Mouse (Mus musculus): ENCODE results near the gene Trex1. TPM values are rescaled to one million over a fixed set of nuclear protein-coding genes. Genes with fewer than 3 reads are reported as not detected.

Trex1 gene
- polyA plus RNA-seq, 1 experiment from 2014 or later, result 13.7 TPM

DNA sequence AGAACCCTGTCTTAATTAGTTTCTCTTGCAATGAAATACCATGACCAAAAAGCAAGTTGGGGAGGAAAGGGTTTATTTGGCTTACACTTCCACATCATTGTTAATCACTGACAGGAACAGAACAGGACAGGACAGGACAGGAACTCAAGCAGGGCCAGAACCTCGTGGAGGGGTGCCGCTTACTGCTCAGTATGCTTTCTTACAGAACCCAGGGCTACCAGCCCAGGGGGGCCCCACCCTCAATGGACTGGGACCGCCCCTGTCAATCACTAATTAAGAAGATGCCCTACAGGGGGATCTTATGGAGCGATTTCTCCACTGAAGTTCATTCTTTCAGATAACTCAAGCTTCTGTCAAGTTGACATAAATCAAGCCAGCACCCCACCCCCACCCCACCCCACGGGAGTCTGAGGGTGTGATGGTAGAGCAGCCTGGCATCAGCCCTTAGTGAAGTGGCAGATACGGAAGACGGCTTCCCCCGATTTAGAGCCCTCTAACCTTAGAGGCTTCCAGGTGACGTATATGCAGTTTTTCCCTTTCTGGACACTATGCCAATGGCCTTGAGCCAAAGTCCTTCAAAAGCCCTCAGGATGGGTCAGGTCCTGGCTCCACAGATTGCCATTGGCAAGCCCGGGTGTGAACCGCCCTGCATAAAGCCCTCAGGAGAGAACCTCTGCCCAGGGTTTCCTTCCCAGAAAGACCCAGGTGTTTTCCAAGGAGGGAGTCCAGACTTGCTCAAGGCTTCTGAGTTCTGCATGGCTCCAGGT lies 34.4 kb upstream of the Trex1 start:
- Histone ChIP-seq H3K4me2 (ENCODE audit: low read length) (peak overlapping the region; percentile 79), H3K4me3 (ENCODE audit: low read depth, low read length) (peak overlapping the region; percentile 80), H3K27ac (ENCODE audit: low read length) (peak overlapping the region; percentile 99), H3K9me3 (replicated peaks; ENCODE audit: control insufficient read depth, low read length, poor library complexity, severe bottlenecking) (no peaks in the 10 kb centered on the region), H3K4me1 (ENCODE audit: control insufficient read depth, insufficient read depth, low read length) (peaks cover 43% of the 10 kb centered on the region), H3K9ac (ENCODE audit: low read depth, low read length) (peak overlapping the region; percentile 88; the same call in 1 of the 2 replicates), H3K36me3 (ENCODE audit: control insufficient read depth, insufficient read depth, low read length) (peaks cover 9% of the 10 kb centered on the region), H3K27me3 (ENCODE audit: control insufficient read depth, insufficient read depth, low read depth, low read length) (no peaks in the 10 kb centered on the region)
- WGBS, result 13% methylated on average over 11 of the region's 11 CpGs
- ATAC-seq, result no peak

DNA sequence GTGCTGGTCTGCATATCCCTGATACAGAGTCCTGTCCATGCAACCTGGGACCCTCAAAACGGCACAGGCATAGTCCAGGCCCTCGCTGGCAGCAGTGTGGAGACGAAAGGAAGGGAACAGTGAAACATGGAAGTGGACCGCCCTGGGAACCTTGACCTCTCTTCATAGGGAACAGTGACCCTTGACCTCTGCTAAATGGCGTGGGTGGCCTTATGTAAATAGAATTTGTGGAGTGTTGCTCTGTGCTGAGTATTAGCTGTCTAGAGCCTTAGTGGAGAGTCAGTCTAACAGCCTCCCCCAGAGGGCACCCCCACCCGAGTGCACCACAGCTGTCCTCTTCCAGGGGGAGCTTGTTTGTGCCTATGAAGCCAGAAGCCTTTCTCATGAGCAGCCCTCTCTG lies 33.3 kb upstream of the Trex1 start:
- H3K9me3 ChIP-seq (replicated peaks; ENCODE audit: control insufficient read depth, low read length, poor library complexity, severe bottlenecking), result no peaks in the 10 kb centered on the region
- H3K9ac ChIP-seq (ENCODE audit: low read depth, low read length), result no peak overlapping the region
- ATAC-seq, result no peak
- no peak overlapping the region for H3K4me3 ChIP-seq (ENCODE audit: low read depth, low read length)
- H3K27me3 ChIP-seq (ENCODE audit: control insufficient read depth, insufficient read depth, low read depth, low read length), result no peaks in the 10 kb centered on the region
- WGBS, result 28% methylated on average over 6 of the region's 6 CpGs
- peaks cover 9% of the 10 kb centered on the region for H3K36me3 ChIP-seq (ENCODE audit: control insufficient read depth, insufficient read depth, low read length)
- H3K4me1 ChIP-seq (ENCODE audit: control insufficient read depth, insufficient read depth, low read length), result peaks cover 31% of the 10 kb centered on the region
- H3K27ac ChIP-seq (ENCODE audit: low read length), result 0 out of 2 replicates have a peak overlapping the region, but pooled peaks have one; percentile 13
- no peak overlapping the region for H3K4me2 ChIP-seq (ENCODE audit: low read length)

DNA sequence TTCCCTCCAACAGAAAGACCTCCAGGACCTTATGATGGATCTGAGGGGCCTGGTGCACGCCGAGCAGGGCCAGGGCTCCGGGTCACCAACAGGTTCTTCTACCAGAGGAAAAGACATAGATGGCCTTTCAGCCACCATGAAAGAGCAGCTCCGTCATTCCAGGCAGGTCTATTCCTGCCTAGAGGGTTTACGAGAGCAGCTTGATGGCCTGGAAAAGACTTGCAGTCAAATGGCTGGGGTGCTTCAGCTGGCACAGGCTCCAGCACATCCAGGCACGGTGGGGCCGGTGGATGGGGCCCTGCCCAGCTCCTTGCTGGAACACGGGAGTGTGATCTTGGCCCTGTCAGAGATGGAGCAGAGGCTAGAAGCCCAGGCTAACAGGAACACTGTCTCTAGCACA lies 32.3 kb upstream of the Trex1 start:
- ATAC-seq, result no peak
- Histone ChIP-seq H3K4me1 (ENCODE audit: control insufficient read depth, insufficient read depth, low read length) (peaks cover 21% of the 10 kb centered on the region), H3K4me3 (ENCODE audit: low read depth, low read length) (no peak overlapping the region), H3K4me2 (ENCODE audit: low read length) (no peak overlapping the region), H3K9me3 (replicated peaks; ENCODE audit: control insufficient read depth, low read length, poor library complexity, severe bottlenecking) (no peaks in the 10 kb centered on the region), H3K9ac (ENCODE audit: low read depth, low read length) (no peak overlapping the region), H3K27me3 (ENCODE audit: control insufficient read depth, insufficient read depth, low read depth, low read length) (no peaks in the 10 kb centered on the region), H3K36me3 (ENCODE audit: control insufficient read depth, insufficient read depth, low read length) (peaks cover 9% of the 10 kb centered on the region), H3K27ac (ENCODE audit: low read length) (no peak overlapping the region)
- 93% methylated on average over 8 of the region's 8 CpGs for WGBS

DNA sequence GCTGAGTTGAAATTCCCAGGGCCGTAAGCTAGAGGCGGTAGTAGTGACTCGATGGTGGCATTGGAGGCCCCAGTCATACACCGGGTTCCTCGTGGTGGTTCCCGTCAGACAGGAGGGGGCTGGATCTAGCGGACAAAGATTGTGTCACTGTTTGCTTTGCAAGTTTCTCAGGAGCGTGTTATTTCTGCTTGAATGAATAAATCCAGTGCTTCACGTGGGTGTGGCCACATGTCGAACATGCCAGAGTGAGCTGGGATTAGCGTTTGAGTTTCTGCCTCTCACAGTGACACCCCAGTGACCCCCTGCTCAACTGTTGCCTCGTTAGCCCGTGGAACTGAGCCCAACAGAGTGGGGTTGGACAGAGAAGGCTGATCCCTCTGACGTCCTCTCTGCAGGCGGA lies 30.9 kb upstream of the Trex1 start:
- Histone ChIP-seq H3K4me3 (ENCODE audit: low read depth, low read length) (no peak overlapping the region), H3K9me3 (replicated peaks; ENCODE audit: control insufficient read depth, low read length, poor library complexity, severe bottlenecking) (no peaks in the 10 kb centered on the region), H3K4me1 (ENCODE audit: control insufficient read depth, insufficient read depth, low read length) (peaks cover 12% of the 10 kb centered on the region), H3K27me3 (ENCODE audit: control insufficient read depth, insufficient read depth, low read depth, low read length) (no peaks in the 10 kb centered on the region), H3K4me2 (ENCODE audit: low read length) (no peak overlapping the region), H3K27ac (ENCODE audit: low read length) (no peak overlapping the region), H3K9ac (ENCODE audit: low read depth, low read length) (no peak overlapping the region), H3K36me3 (ENCODE audit: control insufficient read depth, insufficient read depth, low read length) (peaks cover 9% of the 10 kb centered on the region)
- WGBS, result 40% methylated on average over 15 of the region's 15 CpGs
- ATAC-seq, result no peak

DNA sequence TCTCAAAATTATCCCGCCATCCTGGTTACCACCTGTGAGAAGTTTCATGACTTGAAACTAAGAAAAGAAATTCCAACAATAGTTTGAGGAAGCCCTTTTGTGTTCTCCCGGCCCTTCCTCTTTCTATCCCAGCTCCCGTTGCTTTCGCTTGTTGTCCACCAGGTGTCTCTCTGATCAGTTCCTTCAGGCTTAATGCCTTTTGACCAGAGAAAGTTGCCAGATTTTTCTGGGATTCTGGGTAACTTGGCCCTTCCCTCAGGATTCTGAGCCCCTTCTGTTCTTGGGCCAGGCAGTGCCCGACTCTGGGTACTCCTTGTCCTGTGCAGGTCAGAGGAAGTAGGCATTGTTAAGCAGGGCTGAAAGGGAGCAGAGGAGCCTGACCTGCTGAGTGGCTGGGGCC lies 28.5 kb upstream of the Trex1 start:
- H3K9me3 ChIP-seq (replicated peaks; ENCODE audit: control insufficient read depth, low read length, poor library complexity, severe bottlenecking), result no peaks in the 10 kb centered on the region
- H3K27ac ChIP-seq (ENCODE audit: low read length), result no peak overlapping the region
- no peak overlapping the region for H3K4me2 ChIP-seq (ENCODE audit: low read length)
- H3K36me3 ChIP-seq (ENCODE audit: control insufficient read depth, insufficient read depth, low read length), result peaks cover 9% of the 10 kb centered on the region
- 4% methylated on average over 5 of the region's 5 CpGs for WGBS
- no peak overlapping the region for H3K9ac ChIP-seq (ENCODE audit: low read depth, low read length)
- no peaks in the 10 kb centered on the region for H3K27me3 ChIP-seq (ENCODE audit: control insufficient read depth, insufficient read depth, low read depth, low read length)
- H3K4me3 ChIP-seq (ENCODE audit: low read depth, low read length), result no peak overlapping the region
- ATAC-seq, result no peak
- H3K4me1 ChIP-seq (ENCODE audit: control insufficient read depth, insufficient read depth, low read length), result peaks cover 6% of the 10 kb centered on the region

DNA sequence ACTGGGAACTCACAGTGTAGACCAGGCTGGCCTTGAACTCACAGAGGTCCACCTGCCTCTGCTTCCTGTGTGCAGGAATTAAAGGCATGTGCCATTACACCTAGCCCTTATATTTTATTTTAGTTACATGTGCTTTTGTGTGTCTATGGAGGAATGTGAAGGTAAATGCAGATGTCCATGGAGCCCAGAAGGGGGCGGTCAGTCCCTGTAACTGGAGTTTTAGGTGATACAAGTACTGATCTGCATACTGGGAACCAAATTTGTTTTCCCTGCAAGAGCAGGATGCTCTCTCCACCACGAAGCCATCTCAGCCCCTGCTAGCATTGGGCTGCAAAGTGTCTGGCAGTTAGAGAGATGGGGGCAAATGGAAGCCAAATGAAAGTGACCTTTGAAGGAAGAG lies 25.4 kb upstream of the Trex1 start:
- WGBS, result 13% methylated on average over 2 of the region's 2 CpGs
- no peak for ATAC-seq
- Histone ChIP-seq H3K27ac (ENCODE audit: low read length) (no peak overlapping the region), H3K9me3 (replicated peaks; ENCODE audit: control insufficient read depth, low read length, poor library complexity, severe bottlenecking) (no peaks in the 10 kb centered on the region), H3K4me2 (ENCODE audit: low read length) (no peak overlapping the region), H3K36me3 (ENCODE audit: control insufficient read depth, insufficient read depth, low read length) (peaks cover 2% of the 10 kb centered on the region), H3K4me1 (ENCODE audit: control insufficient read depth, insufficient read depth, low read length) (peaks cover 20% of the 10 kb centered on the region), H3K27me3 (ENCODE audit: control insufficient read depth, insufficient read depth, low read depth, low read length) (no peaks in the 10 kb centered on the region), H3K4me3 (ENCODE audit: low read depth, low read length) (no peak overlapping the region), H3K9ac (ENCODE audit: low read depth, low read length) (no peak overlapping the region)

DNA sequence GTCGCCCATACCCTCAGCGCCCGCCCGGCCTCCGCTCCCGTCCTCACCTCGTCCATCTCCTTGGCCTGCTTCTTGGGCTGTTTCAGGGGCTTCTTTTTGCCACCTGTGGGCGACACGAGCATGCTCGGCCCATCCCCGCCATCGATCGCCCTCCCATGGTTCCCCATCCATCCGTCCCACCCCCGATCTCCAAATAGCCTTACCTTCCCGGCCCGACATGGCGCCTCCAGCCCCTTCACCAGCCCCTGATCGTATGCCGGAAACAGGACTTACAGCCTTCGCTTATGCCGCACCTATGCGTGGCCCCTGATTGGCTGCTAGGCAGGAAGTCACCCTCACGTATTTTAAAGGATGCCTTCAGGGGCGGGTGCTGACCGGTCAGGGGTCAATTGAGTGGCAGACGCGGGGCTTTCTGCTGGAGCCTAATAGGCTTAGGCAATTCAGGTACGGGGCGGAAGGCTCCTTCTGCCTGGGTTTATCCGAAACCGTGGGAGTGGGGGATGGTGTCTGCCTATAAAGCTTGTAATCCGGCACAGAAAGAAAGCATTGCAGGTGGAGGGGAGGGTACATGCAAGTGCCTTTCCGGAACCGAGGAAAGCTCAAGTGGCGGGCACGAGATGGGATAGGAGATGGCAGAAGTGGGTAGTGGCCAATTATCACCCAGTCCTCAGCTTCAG lies 22.7 kb upstream of the Trex1 start, which contains the start of the genes Ccdc51 and Tma7:
Ccdc51 (plus strand) TSS at position 370 of the 677 bp plus-strand sequence.
Tma7 (minus strand) TSS at position 464 of the 677 bp plus-strand sequence.
- peak within 1 kb of the TSS; percentile 81 for H3K27ac ChIP-seq (ENCODE audit: low read length)
- peak within 1 kb of the TSS; percentile 74 for H3K4me3 ChIP-seq (ENCODE audit: low read depth, low read length)
- peak within 1 kb of the TSS; percentile 83 for H3K9ac ChIP-seq (ENCODE audit: low read depth, low read length)
- peak; percentile 97 for ATAC-seq
- no peaks in the 10 kb centered on the region for H3K9me3 ChIP-seq (replicated peaks; ENCODE audit: control insufficient read depth, low read length, poor library complexity, severe bottlenecking)
- peaks cover 20% of the 10 kb centered on the region for H3K4me1 ChIP-seq (ENCODE audit: control insufficient read depth, insufficient read depth, low read length)
- H3K4me2 ChIP-seq (ENCODE audit: low read length), result peak within 1 kb of the TSS; percentile 74
- no peaks in the 10 kb centered on the region for H3K27me3 ChIP-seq (ENCODE audit: control insufficient read depth, insufficient read depth, low read depth, low read length)
- H3K36me3 ChIP-seq (ENCODE audit: control insufficient read depth, insufficient read depth, low read length), result peaks cover 6% of the 10 kb centered on the region
- WGBS, result under 1% methylated on average over 37 of the region's 37 CpGs

DNA sequence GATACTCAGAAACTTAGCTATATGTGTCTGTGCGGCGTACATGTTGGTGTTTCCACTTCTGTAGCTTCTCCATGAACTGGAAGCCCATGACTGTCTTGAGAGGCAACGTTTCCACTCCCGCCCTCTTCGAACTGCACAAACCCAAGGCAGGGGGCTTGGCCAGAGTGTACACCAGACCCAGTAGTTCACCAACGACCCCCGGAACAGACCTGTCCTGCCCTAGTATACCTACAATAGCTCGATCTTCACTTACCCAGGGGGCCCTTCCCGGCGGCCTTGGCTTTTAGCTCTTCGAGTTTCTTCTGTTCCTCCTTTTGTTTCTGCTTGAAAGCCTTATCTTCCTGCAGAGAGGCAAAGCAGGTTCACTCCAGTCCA lies 22.2 kb upstream of the Trex1 start:
- Histone ChIP-seq H3K4me1 (ENCODE audit: control insufficient read depth, insufficient read depth, low read length) (peaks cover 20% of the 10 kb centered on the region), H3K9me3 (replicated peaks; ENCODE audit: control insufficient read depth, low read length, poor library complexity, severe bottlenecking) (no peaks in the 10 kb centered on the region), H3K27me3 (ENCODE audit: control insufficient read depth, insufficient read depth, low read depth, low read length) (no peaks in the 10 kb centered on the region), H3K27ac (ENCODE audit: low read length) (peak overlapping the region; percentile 81), H3K9ac (ENCODE audit: low read depth, low read length) (peak overlapping the region; percentile 83), H3K36me3 (ENCODE audit: control insufficient read depth, insufficient read depth, low read length) (peaks cover 6% of the 10 kb centered on the region), H3K4me3 (ENCODE audit: low read depth, low read length) (peak overlapping the region; percentile 74), H3K4me2 (ENCODE audit: low read length) (peak overlapping the region; percentile 74)
- WGBS, result 4% methylated on average over 11 of the region's 11 CpGs
- ATAC-seq, result peak; percentile 54

DNA sequence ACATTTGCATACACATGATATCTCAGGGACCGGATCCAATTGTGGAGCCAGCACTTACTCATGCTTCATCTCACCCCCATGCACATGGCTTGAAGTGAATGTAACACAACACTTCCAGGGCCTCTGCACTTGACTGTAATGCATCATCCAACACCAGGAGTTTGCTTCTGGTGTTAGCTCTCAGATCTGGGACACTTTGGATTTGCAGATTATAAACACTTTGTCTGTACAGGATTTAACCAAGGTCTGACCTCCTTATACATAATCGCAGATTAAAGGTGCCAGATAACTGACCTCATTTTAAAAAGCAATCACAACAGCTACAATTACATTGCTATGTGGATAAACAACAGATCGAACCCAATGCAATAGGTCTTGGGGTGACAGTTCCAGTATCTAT lies 21.0 kb upstream of the Trex1 start:
- H3K4me1 ChIP-seq (ENCODE audit: control insufficient read depth, insufficient read depth, low read length), result peaks cover 20% of the 10 kb centered on the region
- no peak overlapping the region; the same call in 1 of the 2 replicates for H3K4me2 ChIP-seq (ENCODE audit: low read length)
- ATAC-seq, result no peak
- H3K27me3 ChIP-seq (ENCODE audit: control insufficient read depth, insufficient read depth, low read depth, low read length), result no peaks in the 10 kb centered on the region
- H3K4me3 ChIP-seq (ENCODE audit: low read depth, low read length), result no peak overlapping the region
- no peaks in the 10 kb centered on the region for H3K9me3 ChIP-seq (replicated peaks; ENCODE audit: control insufficient read depth, low read length, poor library complexity, severe bottlenecking)
- 97% methylated on average over 3 of the region's 3 CpGs for WGBS
- H3K27ac ChIP-seq (ENCODE audit: low read length), result no peak overlapping the region
- no peak overlapping the region for H3K9ac ChIP-seq (ENCODE audit: low read depth, low read length)
- peaks cover 6% of the 10 kb centered on the region for H3K36me3 ChIP-seq (ENCODE audit: control insufficient read depth, insufficient read depth, low read length)

Data from midbrain, embryonic 16.5 days (tissue).